Mouse (Mus musculus): Measurements from ENCODE around the gene Arrdc4. TPM values are rescaled to one million over a fixed set of nuclear protein-coding genes. Genes with fewer than 3 reads are reported as not detected.

Gene Arrdc4
- polyA plus RNA-seq (2012; rRNA removed) = 12.9 and 17.9 TPM in 2 replicates

- TF ChIP-seq CTCF (IDR thresholded peaks at IDR 0.05; ENCODE audit: insufficient read depth, low read length) (no peak), POLR2A (IDR thresholded peaks at IDR 0.05; ENCODE audit: borderline replicate concordance, extremely low read depth, low read depth, low read length) (peak; percentile 57; the same call in 1 of the 2 replicates)
- peak within 1 kb of the TSS; percentile 61 for H3K4me3 ChIP-seq (replicated peaks; ENCODE audit: extremely low read depth, low read depth, low read length)
- peaks cover 19% of the 10 kb centered on the region for H3K4me1 ChIP-seq (ENCODE audit: control insufficient read depth, insufficient read depth, low read length)
- peak; percentile 98 for DNase-seq
- under 1% methylated on average over 54 of the region's 54 CpGs for whole genome bisulfite sequencing
Measured at GRCm38 (mm10) chr7:68748761-68749635, at the start of gene Arrdc4. Gene Arrdc4 (minus strand): TSS chr7:68749241.

DNA sequence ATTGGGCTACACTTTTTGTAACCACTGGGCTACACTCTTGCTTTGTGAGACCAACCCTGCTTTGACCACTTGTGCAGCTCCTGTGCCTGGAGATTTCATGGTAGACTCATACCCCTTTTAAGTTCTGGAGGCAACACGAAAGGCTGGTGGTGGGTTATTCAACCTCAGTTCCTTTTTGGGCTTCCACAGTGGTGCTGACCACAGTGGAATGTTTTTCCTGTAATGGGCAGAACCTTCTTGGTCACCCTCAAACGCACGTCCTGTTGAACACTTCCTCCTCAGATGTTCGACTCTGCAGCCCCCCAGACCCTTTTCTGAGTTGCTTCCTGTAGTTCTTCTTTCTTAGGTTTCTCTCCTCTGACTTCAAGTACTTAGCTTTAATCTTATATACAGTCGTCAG lies 46.5 kb upstream of the Arrdc4 start:
- WGBS = 43% methylated on average over 5 of the region's 5 CpGs
- DNase-seq = no peak
- no peaks in the 10 kb centered on the region for H3K4me1 ChIP-seq (ENCODE audit: control insufficient read depth, insufficient read depth, low read length)
- TF ChIP-seq CTCF (IDR thresholded peaks at IDR 0.05; ENCODE audit: insufficient read depth, low read length) (no peak), POLR2A (IDR thresholded peaks at IDR 0.05; ENCODE audit: borderline replicate concordance, extremely low read depth, low read depth, low read length) (no peak)
- H3K4me3 ChIP-seq (replicated peaks; ENCODE audit: extremely low read depth, low read depth, low read length) = no peak overlapping the region

DNA sequence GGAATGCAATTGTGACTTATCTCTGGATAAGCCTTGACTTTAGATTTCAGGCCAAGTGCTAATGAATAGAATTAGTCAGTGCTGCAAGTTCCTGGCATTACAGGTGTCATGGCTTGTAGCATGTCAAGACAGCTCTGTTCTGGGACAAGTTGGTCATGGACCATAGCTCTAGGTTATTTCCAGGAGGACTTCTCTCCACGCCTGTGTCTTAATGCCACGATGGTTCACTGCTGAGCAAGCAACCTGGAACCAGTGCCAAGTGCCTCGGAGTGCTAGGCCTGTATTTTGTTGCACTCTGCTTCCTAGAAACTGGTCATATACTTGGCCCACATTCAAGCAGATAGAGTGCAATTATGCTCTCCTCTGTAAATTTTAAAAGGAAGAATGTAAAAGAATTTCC lies 39.7 kb upstream of the Arrdc4 start:
- no peak overlapping the region for H3K4me3 ChIP-seq (replicated peaks; ENCODE audit: extremely low read depth, low read depth, low read length)
- TF ChIP-seq POLR2A (IDR thresholded peaks at IDR 0.05; ENCODE audit: borderline replicate concordance, extremely low read depth, low read depth, low read length) = no peak
- TF ChIP-seq CTCF (IDR thresholded peaks at IDR 0.05; ENCODE audit: insufficient read depth, low read length) = no peak
- DNase-seq = no peak
- 59% methylated on average over 3 of the region's 3 CpGs for WGBS
- no peaks in the 10 kb centered on the region for H3K4me1 ChIP-seq (ENCODE audit: control insufficient read depth, insufficient read depth, low read length)

DNA sequence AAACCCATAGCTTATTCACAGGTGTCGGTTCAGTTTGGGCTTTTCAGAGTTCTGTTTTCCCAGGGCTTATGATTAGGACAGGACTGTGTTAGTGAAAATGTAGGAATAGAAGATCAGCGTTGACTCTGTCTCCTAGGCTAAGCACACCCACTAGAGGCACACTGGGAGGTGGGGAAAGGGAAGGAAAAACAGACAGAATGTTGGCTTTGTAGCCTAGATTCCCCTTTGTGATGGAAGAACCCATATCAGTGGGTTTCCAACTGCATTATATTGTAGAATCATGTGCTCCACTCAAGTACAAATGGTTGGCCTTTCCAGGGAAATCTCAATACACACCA lies 22.7 kb upstream of the Arrdc4 start:
- TF ChIP-seq POLR2A (IDR thresholded peaks at IDR 0.05; ENCODE audit: borderline replicate concordance, extremely low read depth, low read depth, low read length) (no peak), CTCF (IDR thresholded peaks at IDR 0.05; ENCODE audit: insufficient read depth, low read length) (no peak)
- Histone ChIP-seq H3K4me3 (replicated peaks; ENCODE audit: extremely low read depth, low read depth, low read length) (no peak overlapping the region), H3K4me1 (ENCODE audit: control insufficient read depth, insufficient read depth, low read length) (no peaks in the 10 kb centered on the region)
- 82% methylated on average over 2 of the region's 2 CpGs for WGBS
- DNase-seq = no peak

DNA sequence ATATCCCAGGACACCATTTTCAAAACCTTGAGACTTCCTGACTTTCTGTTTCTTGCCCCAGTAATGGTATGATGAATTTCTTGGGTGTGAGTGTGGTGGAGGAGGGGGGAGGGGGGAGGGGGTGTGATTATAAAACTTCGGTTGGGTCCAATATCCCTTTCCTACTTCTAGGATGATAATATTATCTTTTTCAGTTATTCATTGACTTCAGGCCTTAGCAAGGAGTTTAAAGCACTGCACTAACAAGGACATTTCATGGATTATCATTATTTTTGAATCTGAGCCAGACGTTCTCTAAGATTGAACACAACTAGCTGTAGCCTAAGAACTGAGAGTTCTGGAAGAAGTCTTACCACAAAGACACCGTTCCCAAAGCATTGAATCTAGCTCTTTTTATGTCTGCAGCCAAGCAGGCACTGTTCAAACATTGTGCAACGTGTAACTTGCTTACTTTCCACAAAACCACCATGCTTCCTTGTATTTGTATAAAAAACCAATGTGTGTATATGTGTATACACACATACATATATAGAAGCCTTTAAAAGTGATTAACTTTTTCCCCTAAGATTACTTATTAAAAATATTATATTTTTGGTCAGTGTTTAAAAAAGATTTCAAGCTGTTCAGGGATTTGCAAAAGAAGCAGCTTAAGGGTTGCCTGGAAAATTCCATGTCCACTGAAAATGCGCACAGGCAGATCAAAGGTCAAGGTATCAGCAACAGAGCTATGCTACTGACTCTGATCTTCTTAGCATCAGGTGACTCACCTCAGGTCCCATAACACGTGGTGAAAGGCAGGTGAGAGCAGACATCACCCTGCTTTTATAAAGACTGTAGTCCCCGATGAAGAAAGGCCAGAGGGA lies 22.1 kb upstream of the Arrdc4 start:
- H3K4me3 ChIP-seq (replicated peaks; ENCODE audit: extremely low read depth, low read depth, low read length) = no peak overlapping the region
- no peak for TF ChIP-seq CTCF (IDR thresholded peaks at IDR 0.05; ENCODE audit: insufficient read depth, low read length)
- no peak for TF ChIP-seq POLR2A (IDR thresholded peaks at IDR 0.05; ENCODE audit: borderline replicate concordance, extremely low read depth, low read depth, low read length)
- no peaks in the 10 kb centered on the region for H3K4me1 ChIP-seq (ENCODE audit: control insufficient read depth, insufficient read depth, low read length)
- 62% methylated on average over 7 of the region's 7 CpGs for WGBS
- no peak for DNase-seq

DNA sequence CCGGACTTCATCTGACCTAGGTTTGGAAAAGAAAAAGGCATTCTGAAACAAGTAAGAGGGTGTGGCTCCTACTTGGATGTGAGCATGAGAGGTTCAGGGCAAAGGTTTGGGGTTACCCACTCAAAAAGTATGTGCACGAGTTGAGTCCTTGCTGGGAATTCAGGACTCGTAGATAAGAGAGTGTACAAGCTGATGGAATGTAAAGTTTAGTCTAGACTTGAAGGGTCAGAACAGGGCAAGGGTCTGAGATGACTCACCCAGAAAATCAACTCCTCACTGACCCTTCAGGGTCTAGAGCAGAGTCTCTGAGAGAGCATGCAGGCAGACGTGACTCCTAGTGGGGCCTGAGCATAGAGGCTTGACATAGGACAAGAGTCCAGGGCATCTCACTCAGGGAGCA lies 16.9 kb upstream of the Arrdc4 start:
- H3K4me1 ChIP-seq (ENCODE audit: control insufficient read depth, insufficient read depth, low read length) = no peaks in the 10 kb centered on the region
- WGBS = 72% methylated on average over 4 of the region's 4 CpGs
- TF ChIP-seq POLR2A (IDR thresholded peaks at IDR 0.05; ENCODE audit: borderline replicate concordance, extremely low read depth, low read depth, low read length) = no peak
- DNase-seq = no peak
- no peak overlapping the region for H3K4me3 ChIP-seq (replicated peaks; ENCODE audit: extremely low read depth, low read depth, low read length)

- Histone ChIP-seq H3K4me3 (replicated peaks; ENCODE audit: extremely low read depth, low read depth, low read length) (no peak overlapping the region), H3K4me1 (ENCODE audit: control insufficient read depth, insufficient read depth, low read length) (no peaks in the 10 kb centered on the region; the same call in 1 of the 2 replicates)
- TF ChIP-seq POLR2A (IDR thresholded peaks at IDR 0.05; ENCODE audit: borderline replicate concordance, extremely low read depth, low read depth, low read length) = no peak
- TF ChIP-seq CTCF (IDR thresholded peaks at IDR 0.05; ENCODE audit: insufficient read depth, low read length) = no peak
- 66% methylated on average over 6 of the region's 6 CpGs for WGBS
- DNase-seq = no peak
Measured at GRCm38 (mm10) chr7:68759148-68759724, 10.2 kb upstream of the Arrdc4 start.

GRCm38 (mm10) chr7:68756656-68757204 lies 7.7 kb upstream of the Arrdc4 start:
- H3K4me3 ChIP-seq (replicated peaks; ENCODE audit: extremely low read depth, low read depth, low read length) = no peak overlapping the region
- DNase-seq = no peak
- TF ChIP-seq CTCF (IDR thresholded peaks at IDR 0.05; ENCODE audit: insufficient read depth, low read length) (no peak), POLR2A (IDR thresholded peaks at IDR 0.05; ENCODE audit: borderline replicate concordance, extremely low read depth, low read depth, low read length) (no peak)
- no peaks in the 10 kb centered on the region; the same call in 1 of the 2 replicates for H3K4me1 ChIP-seq (ENCODE audit: control insufficient read depth, insufficient read depth, low read length)
- 71% methylated on average over 6 of the region's 6 CpGs for WGBS

DNA sequence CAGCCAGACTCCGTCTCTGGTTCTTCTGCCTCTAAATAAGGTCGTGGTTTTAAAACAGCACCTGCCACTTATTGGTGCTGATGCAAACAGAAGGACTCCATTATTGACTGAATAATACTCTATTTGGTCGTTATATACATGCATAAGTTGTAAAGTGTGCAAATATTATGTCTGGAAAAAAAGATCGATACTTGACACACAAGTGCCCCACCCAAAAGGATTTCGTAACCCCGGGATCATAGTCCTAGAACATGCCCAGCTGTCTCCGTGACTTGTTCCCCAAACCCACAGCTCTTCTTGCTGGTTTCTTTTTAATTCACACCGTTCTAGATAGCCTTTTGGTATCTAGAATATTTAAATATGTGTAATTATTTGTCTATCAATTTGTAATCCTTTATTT lies 878 bp upstream of the Arrdc4 start:
- 42% methylated on average over 8 of the region's 8 CpGs for WGBS
- no peak for DNase-seq
- TF ChIP-seq POLR2A (IDR thresholded peaks at IDR 0.05; ENCODE audit: borderline replicate concordance, extremely low read depth, low read depth, low read length) = no peak
- no peak for TF ChIP-seq CTCF (IDR thresholded peaks at IDR 0.05; ENCODE audit: insufficient read depth, low read length)
- H3K4me3 ChIP-seq (replicated peaks; ENCODE audit: extremely low read depth, low read depth, low read length) = no peak overlapping the region
- peaks cover 15% of the 10 kb centered on the region for H3K4me1 ChIP-seq (ENCODE audit: control insufficient read depth, insufficient read depth, low read length)

All from lung, adult 2 months (tissue).